Mouse (Mus musculus) heart, adult 2 months (tissue): ENCODE measurements around the gene Ubald2.

Experiments used
- CTCF ChIP-seq: fragments of 200-600 bp; IDR thresholded peaks from 2 replicates; pipeline ENCODE4 v1.8.1; 2022; ENCODE audit warnings: antibody characterized with exemption, mild to moderate bottlenecking, moderate library complexity
- EP300 ChIP-seq: fragments of 200-500 bp; IDR thresholded peaks from 2 replicates; pipeline ENCODE4 v1.6.1; 2011; ENCODE audit warnings: low read depth, low read length, control low read depth; ENCODE audit not compliant: insufficient read depth

GRCm38 (mm10) chr11:116446308-116446887, 12.5 kb downstream of the Ubald2 start:
- TF ChIP-seq CTCF (no peak), EP300 (no peak)
